Mouse (Mus musculus) gastrocnemius, adult 2 months (tissue): ENCODE data around the gene Mif. TPM values are rescaled to one million over a fixed set of nuclear protein-coding genes. Genes with fewer than 3 reads are reported as not detected.
A peak's percentile ranks its signal among the peaks of the same experiment; 100 is the strongest.

Experiments used
- DNase-seq: peaks from one replicate; pipeline ENCODE4 v3.0.0; 2022
- H3K27ac ChIP-seq: fragments of 200-600 bp; 2 replicates; pipeline ENCODE4 v1.8.1; 2022; ENCODE audit warnings: mild to moderate bottlenecking
- H3K4me3 ChIP-seq: fragments of 200-600 bp; 2 replicates; pipeline ENCODE4 v1.8.1; 2022; ENCODE audit warnings: mild to moderate bottlenecking, moderate library complexity
- CTCF ChIP-seq: fragments of 200-600 bp; IDR thresholded peaks from 2 replicates; pipeline ENCODE4 v1.8.1; 2022; ENCODE audit warnings: antibody characterized with exemption, mild to moderate bottlenecking, moderate library complexity
- intact Hi-C: fragments of 180-260 bp; cut with DNase I; formaldehyde crosslinking; loops from one replicate; pipeline ENCODE4 v1.15.1; 2025
- total RNA-seq, 2 experiments: library from RNA; stranded (reverse); gene quantifications; 2 replicates each; pipeline ENCODE4 v1.2.3; 2021

Mif gene
- total RNA-seq, 2 experiments from 2014 or later = 147 to 168 TPM

DNA sequence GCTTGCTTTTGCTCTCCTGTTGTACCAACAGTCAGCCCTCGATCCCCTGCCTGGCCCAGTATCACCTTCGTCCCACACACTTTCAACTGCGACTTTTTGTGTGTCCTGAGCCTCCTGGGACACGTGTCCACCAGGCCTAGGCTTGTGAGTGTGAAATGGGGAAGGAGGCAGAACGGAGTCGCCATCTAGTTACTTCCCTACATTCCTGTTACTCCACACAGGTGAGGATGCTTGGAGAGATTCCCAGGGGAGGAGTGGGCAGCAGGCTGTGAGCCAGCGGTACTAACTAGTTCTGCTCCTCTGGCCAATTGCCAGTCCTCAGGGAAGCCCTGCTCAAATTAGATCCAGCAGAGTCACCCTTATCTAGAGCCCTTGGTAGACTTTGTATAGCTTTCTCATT lies 706 bp upstream of the Mif start:
- intact Hi-C loops = no loop called here
- TF ChIP-seq CTCF = no peak
- Histone ChIP-seq H3K4me3 (no peak overlapping the region), H3K27ac (peak overlapping the region; percentile 90)
- no peak for DNase-seq

DNA sequence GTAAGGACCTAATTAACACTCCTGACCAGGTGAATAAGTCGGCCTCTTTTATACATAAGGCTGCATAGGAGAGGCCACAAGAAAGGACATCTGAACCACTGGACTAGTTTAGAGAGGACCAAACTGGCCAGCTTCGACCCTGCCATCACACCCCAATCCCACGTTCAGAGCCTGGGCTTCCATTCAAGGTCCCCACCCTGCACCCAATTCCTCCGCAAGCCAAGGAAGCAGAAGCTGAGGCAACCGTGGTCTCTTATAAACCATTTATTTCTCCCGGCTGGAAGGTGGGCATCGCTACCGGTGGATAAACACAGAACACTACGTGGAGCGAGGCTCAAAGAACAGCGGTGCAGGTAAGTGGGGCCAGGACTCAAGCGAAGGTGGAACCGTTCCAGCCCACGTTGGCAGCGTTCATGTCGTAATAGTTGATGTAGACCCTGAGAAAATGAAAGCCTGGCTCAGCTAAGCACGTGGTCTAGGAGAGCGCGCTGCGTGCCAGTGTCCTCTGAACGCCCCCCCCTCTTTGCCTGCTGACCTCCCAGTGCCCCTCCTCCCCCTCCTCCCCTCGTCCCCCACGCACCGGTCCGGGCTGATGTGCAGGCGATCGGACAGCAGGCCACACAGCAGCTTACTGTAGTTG lies 813 bp downstream of the Mif start:
- no peak for DNase-seq
- TF ChIP-seq CTCF = no peak
- H3K4me3 ChIP-seq = peak overlapping the region; percentile 73
- intact Hi-C loops = no loop called here
- H3K27ac ChIP-seq = peak overlapping the region; percentile 90; the same call in 1 of the 2 replicates

DNA sequence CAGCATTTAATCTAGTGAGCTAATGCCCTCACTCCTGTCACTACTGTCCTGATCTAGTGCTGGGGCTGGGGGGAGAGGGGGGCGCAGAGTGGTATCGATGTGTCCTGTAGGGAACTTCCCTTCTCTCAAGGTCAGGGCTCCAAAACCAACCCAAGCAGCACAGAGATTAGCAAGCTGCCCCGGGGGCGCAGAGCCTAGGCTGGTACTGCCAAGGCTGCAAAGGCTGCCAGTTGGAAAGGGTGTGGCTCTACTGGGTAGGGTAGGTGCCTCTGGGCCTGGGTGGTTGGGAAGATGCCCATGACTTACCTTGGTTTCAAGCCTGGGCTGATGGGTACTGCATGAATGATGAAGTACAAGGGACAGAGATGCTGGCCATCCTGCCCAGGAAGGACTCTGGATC lies 2.4 kb downstream of the Mif start:
- Histone ChIP-seq H3K4me3 (no peak overlapping the region), H3K27ac (no peak overlapping the region)
- intact Hi-C loops = no loop called here
- DNase-seq = no peak
- TF ChIP-seq CTCF = no peak

DNA sequence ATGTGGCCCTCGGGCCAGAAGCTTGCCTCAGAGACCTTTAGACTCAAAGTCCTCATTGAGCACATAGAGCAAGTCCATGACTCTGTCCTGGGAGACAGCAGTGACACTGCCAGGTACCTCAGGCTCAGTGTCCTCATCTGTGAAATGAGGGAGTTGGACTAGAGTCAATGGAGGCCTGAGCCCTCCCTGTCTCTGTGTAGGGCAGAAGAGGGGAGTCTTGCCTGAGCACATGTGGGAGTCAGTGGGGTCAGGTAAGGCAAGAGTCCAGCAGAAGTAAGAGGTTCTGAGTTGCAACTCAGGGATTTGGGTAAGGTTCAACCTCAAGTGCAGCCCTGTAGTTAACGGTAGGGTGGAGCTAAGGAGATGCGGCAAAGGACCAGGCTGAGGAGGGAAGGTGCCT lies 3.1 kb downstream of the Mif start:
- Histone ChIP-seq H3K27ac (no peak overlapping the region), H3K4me3 (no peak overlapping the region)
- no peak for DNase-seq
- intact Hi-C loops = no loop called here
- no peak for TF ChIP-seq CTCF

DNA sequence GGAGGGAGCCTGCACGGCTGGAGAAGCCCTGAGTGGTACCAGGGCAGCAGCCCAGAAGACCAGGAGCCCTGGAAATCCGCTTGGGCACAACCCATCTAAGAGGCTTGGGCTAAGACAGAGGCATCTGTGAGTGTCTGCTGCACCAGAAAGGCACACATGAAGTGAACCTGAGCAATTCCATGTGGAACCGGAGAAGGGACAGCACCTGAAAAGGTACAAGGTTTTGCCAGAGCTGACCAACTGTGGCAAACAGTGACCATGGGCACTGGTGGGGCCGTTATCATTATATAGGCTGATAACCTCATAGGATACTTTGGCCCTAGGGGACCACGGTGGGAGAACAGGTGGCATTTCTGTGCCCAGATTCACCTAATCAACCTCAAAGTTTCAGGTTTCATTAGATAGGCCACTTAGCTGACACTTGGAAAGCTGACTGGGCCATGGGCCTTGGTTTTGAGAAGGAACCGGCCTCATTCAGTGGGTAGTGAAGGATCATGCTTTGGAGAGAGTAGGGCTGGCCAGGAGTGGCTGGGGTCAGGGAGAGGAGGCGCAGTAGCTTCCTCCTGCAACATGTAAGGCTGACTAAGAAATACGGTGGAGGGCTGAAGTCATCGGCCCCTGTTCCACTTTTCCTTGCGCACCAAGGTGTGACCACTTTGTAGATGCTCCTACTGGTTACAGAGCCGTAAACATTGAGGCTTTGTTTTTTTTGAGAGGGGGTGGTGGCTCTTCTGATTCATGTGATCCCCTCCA lies 3.7 kb downstream of the Mif start:
- no peak overlapping the region for H3K27ac ChIP-seq
- H3K4me3 ChIP-seq = no peak overlapping the region
- no peak for DNase-seq
- intact Hi-C loops = no loop called here
- TF ChIP-seq CTCF = no peak

DNA sequence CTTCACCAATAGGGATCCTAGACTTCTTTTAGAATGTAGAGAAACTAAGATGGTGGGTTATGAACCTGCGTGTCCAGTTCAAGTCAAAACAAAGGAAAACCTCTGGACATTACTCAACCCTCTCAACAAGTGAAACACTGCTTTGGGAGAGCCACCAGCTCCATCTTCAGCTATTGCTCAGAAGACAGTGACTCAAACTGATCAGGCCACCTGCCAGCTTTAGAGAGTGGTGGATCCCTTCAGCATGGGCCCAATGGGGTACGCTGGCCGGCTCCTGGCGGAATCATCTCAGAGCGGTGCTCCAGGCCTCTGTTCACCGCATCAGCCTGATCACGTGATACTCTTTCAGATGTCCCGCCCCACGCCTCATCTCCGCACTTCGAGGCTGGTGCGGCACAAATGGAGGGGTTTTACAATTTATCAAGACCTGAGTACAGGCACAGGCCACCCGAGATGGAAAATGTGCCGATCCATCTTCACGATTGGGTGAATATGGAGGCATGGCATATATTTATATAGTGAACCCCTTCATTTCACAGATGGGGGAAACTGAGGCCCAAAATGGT lies 4.5 kb downstream of the Mif start:
- no peak for DNase-seq
- no peak for TF ChIP-seq CTCF
- intact Hi-C loops = no loop called here
- no peak overlapping the region for H3K27ac ChIP-seq
- no peak overlapping the region for H3K4me3 ChIP-seq

DNA sequence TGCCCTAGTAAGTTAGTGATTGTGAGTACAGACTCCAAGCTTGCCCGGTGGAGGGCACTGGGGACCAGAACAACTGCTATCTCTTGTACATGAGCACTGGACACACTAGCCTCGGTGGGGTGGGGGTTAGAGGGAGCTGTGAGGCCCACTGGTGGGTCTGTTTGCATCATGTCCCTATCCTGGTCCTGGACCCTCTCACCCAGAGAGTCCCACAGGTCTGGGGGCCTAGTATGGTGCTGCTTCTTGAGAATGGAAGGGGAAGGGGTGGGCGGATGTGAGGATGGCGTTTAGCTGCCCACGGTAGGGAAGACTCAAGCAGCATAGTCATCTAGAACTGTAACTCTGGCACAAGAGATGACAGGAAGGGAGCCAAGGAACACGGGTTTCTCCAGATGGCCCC lies 5.2 kb downstream of the Mif start:
- H3K27ac ChIP-seq = no peak overlapping the region
- no peak overlapping the region for H3K4me3 ChIP-seq
- no peak for DNase-seq
- TF ChIP-seq CTCF = no peak
- intact Hi-C loops = loop anchor here (5.0 kb wide), 1 partner anchor 217 kb away; no protein-coding TSS in a partner anchor

DNA sequence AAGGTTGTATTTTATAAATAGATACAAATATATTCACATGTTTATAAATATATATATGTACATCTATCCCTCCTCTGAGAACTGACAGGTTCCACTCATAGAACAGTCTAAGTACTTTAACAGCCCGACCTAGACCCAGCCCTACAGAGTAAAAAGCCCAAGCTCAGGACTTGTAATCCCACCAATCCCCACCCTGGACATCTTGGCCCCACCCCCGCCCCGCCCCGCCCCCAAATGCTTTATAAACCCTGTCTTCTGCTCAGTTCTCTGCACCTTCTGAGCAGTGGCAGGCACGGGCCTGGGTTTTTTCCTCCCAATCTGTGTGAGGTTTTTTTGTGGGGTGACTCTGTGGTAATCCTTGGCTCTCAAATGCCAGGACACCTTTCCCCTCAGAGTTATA lies 5.9 kb downstream of the Mif start:
- H3K4me3 ChIP-seq = no peak overlapping the region
- intact Hi-C loops = loop anchor here (5.0 kb wide), 1 partner anchor 217 kb away; no protein-coding TSS in a partner anchor
- no peak for TF ChIP-seq CTCF
- no peak for DNase-seq
- H3K27ac ChIP-seq = no peak overlapping the region

DNA sequence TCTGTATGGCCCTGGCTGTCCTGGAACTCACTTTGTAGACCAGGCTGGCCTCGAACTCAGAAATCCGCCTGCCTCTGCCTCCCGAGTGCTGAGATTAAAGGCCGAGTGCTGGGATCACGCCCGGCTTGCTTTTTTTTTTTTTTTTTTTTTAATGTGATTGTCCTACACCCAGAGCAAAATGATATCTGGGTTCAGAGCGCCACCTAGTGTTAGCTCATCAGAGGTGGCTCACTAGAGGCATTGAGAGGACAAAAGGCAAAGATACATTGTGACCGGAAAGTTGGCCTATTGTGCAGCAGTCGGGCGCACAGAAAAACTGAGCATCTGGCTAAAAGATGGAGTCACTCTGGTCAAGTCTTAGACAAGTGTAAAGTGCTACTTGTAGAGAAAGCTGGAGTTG lies 6.6 kb downstream of the Mif start:
- intact Hi-C loops = loop anchor here (1.0 to 5.0 kb wide), 3 partner anchors 109 to 267 kb away; no protein-coding TSS in a partner anchor
- DNase-seq = peak; percentile 82
- peak; percentile 77 for TF ChIP-seq CTCF

DNA sequence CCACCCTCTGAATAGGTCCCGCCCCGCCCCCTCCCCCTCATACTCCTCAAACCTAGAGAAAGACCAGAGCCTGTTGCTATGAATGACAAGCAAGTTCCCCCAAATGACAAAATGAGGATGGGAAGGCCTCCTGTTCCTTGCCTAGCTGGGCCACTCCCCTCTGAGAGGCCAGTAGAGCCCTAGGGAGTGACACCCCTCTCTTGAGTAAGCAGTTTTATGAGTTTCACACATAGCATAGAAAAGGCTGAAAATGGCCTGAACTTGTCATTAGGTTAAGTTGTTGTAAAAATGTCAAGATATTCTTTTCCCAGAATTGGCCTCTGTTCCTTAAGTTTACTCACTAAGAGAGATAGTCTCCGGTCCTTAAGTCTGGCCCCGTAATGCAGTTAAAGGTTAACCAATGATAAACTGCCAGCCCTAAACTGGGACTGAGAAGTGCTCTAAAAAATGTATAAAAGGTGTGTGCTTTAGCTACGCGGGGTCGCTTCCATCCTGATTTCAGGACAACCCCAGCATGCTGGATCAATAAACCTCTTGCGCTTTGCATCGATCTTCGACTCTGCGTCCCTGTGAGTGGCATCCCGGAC lies 7.4 kb downstream of the Mif start:
- Histone ChIP-seq H3K4me3 (no peak overlapping the region), H3K27ac (no peak overlapping the region)
- no peak for DNase-seq
- intact Hi-C loops = loop anchor here (1.0 to 5.0 kb wide), 3 partner anchors 108 to 266 kb away; no protein-coding TSS in a partner anchor
- no peak for TF ChIP-seq CTCF

More for the DNA sequence above, 6.6 kb downstream of the Mif start:
- no peak overlapping the region for H3K4me3 ChIP-seq
- no peak overlapping the region for H3K27ac ChIP-seq

DNA sequence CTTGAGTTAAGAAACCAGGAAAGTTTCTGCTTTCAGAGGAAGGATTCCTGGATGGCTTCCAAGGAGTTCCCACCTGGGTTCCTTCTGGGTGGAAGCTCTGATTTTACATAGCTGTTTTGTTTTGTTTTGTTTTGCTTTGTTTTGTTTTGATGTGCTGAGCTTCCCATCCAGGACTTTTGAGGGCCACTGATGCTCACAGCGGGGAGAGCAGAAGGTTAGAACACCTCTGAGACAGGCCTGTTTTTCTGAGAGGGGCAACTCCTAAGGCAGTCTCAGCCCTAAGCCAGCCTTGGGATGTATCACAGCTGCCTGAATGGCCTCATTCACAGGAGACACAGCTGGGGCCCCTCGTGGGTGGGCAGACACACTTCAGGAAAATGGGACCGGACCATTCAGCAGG lies 8.4 kb downstream of the Mif start:
- TF ChIP-seq CTCF = no peak
- Histone ChIP-seq H3K27ac (no peak overlapping the region), H3K4me3 (no peak overlapping the region)
- no peak for DNase-seq
- intact Hi-C loops = loop anchor here (5.0 kb wide), 1 partner anchor 214 kb away; no protein-coding TSS in a partner anchor

DNA sequence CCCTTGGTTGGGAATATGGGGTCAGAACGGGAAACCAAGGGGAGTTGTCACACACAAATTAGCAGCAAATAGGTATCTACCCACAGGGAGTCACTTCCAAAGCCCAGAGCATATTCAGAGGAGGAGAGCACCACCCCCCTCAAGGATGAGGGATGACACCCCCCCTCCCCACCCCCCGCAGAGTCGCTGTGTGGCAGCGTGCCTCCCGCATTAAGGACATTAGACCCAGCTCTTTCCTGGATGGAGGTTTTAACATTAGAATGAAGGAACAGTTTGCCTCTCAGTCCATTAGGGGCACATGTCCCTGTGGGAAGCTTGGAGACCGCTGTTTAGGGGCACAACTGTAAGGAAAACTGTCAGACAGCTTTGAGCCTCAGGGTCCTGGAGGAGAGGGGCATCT lies 9.0 kb downstream of the Mif start:
- intact Hi-C loops = loop anchor here (5.0 kb wide), 1 partner anchor 214 kb away; no protein-coding TSS in a partner anchor
- H3K4me3 ChIP-seq = no peak overlapping the region
- TF ChIP-seq CTCF = no peak
- DNase-seq = no peak
- no peak overlapping the region for H3K27ac ChIP-seq

DNA sequence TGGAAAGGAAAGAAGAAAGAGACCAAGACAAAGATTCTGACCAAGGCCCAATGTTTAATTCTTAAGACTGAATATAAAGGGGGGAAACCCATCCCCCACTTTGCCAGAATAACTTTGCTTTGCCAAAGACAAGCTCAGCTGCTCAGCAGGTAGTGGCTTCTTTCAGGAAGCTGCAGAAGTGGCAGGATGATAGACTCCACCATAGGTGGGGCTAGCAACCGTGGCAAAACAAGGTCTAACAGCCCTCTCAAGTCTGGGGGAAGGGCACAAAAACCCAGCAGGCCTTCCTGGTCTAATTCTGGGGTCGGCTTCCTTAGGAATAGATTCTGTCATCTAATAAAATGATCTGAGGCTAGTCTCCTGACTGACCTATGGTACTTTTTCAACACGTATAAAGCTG lies 11.7 kb downstream of the Mif start:
- H3K4me3 ChIP-seq = no peak overlapping the region
- DNase-seq = no peak
- intact Hi-C loops = no loop called here
- no peak overlapping the region for H3K27ac ChIP-seq
- no peak for TF ChIP-seq CTCF
